ENCODE assay signal across 9 mouse cellular contexts in genomic region chr8:126692263-126692662, GRCm38 (mm10).
DNase-seq lines count a peak whose midpoint lies in the region; ATAC-seq and TF ChIP-seq lines count a peak whose summit lies in the region.
"Had no signal": no experiment of that assay in that cellular context is flagged by ENCODE, and none has a peak within 500 bp of the region (broad histone marks: within the 10 kb centered on the region; RNA-seq: fewer than 3 reads in every experiment).

No protein-coding gene starts in this region.

- no peak for TF ChIP-seq EP300 in heart, postnatal 0 days (IDR thresholded peaks at IDR 0.05; ENCODE audit: low read depth)

- 59% methylated on average over 3 of the region's 3 CpGs for WGBS in heart, embryonic 10.5 days
- WGBS in heart, postnatal 0 days = 25% methylated on average over 3 of the region's 3 CpGs
- 27% methylated on average over 3 of the region's 3 CpGs for WGBS in lung, embryonic 16.5 days
- 85% methylated on average over 3 of the region's 3 CpGs for WGBS in midbrain, embryonic 10.5 days
- 61% methylated on average over 3 of the region's 3 CpGs for WGBS in liver, embryonic 11.5 days

- H3K4me3 ChIP-seq in heart, embryonic 10.5 days = no peak overlapping the region
- H3K4me3 ChIP-seq in heart, postnatal 0 days (ENCODE audit: low read depth, low read length) = no peak overlapping the region
- H3K4me3 ChIP-seq in lung, embryonic 16.5 days (ENCODE audit: low read length) = no peak overlapping the region
- no peak overlapping the region for H3K4me3 ChIP-seq in midbrain, embryonic 10.5 days
- no peak overlapping the region for H3K4me3 ChIP-seq in liver, embryonic 11.5 days (ENCODE audit: low read depth, low read length)

- no peak overlapping the region for H3K4me2 ChIP-seq in heart, postnatal 0 days (ENCODE audit: low read depth, low read length)
- H3K4me2 ChIP-seq in lung, embryonic 16.5 days (ENCODE audit: low read depth, low read length) = no peak overlapping the region
- no peak overlapping the region for H3K4me2 ChIP-seq in liver, embryonic 11.5 days

- peak; percentile 89 to 90 for DNase-seq in heart, adult 18-20 months
- no peak for DNase-seq in heart, embryonic 10.5 days (ENCODE audit: low spot score)
- DNase-seq in adrenal gland, postnatal 10 days = peak; percentile 78
- peak; percentile 60 for DNase-seq in heart, postnatal 0 days (ENCODE audit: low spot score)
- no peak for DNase-seq in midbrain, embryonic 10.5 days (ENCODE audit: low spot score)
- no peak for DNase-seq in frontal cortex, postnatal 14 days (ENCODE audit: low spot score in 2 of 2)
- DNase-seq in liver, embryonic 11.5 days (ENCODE audit: low spot score) = no peak

- H3K4me1 ChIP-seq in heart, embryonic 10.5 days = peaks cover 11% of the 10 kb centered on the region; the same call in 1 of the 2 replicates
- H3K4me1 ChIP-seq in heart, postnatal 0 days (ENCODE audit: control insufficient read depth, insufficient read depth) = peaks cover 14% of the 10 kb centered on the region; the same call in 1 of the 2 replicates
- peaks cover 24% of the 10 kb centered on the region for H3K4me1 ChIP-seq in lung, embryonic 16.5 days (replicated peaks; ENCODE audit: control insufficient read depth, insufficient read depth, low read length)
- H3K4me1 ChIP-seq in midbrain, embryonic 10.5 days = peaks cover 6% of the 10 kb centered on the region
- H3K4me1 ChIP-seq in liver, embryonic 11.5 days (replicated peaks; ENCODE audit: control insufficient read depth, insufficient read depth, low read length) = no peaks in the 10 kb centered on the region; the same call in 1 of the 2 replicates

- H3K36me3 ChIP-seq in heart, embryonic 10.5 days = no peaks in the 10 kb centered on the region
- no peaks in the 10 kb centered on the region for H3K36me3 ChIP-seq in heart, postnatal 0 days (replicated peaks; ENCODE audit: control insufficient read depth, insufficient read depth, low read length)
- no peaks in the 10 kb centered on the region for H3K36me3 ChIP-seq in lung, embryonic 16.5 days (ENCODE audit: control insufficient read depth, insufficient read depth, low read length)
- H3K36me3 ChIP-seq in midbrain, embryonic 10.5 days = no peaks in the 10 kb centered on the region
- no peaks in the 10 kb centered on the region for H3K36me3 ChIP-seq in liver, embryonic 11.5 days (ENCODE audit: control insufficient read depth, insufficient read depth, low read length)

- TF ChIP-seq CTCF in heart, postnatal 0 days (IDR thresholded peaks at IDR 0.05; ENCODE audit: low read depth) = no peak

- H3K27me3 ChIP-seq in heart, embryonic 10.5 days (ENCODE audit: insufficient read depth, poor library complexity, severe bottlenecking) = no peaks in the 10 kb centered on the region
- H3K27me3 ChIP-seq in heart, postnatal 0 days (ENCODE audit: control insufficient read depth, insufficient read depth, low read length) = no peaks in the 10 kb centered on the region
- H3K27me3 ChIP-seq in lung, embryonic 16.5 days (ENCODE audit: control insufficient read depth, insufficient read depth, low read depth, low read length) = no peaks in the 10 kb centered on the region
- H3K27me3 ChIP-seq in midbrain, embryonic 10.5 days (ENCODE audit: low read depth, poor library complexity, severe bottlenecking) = no peaks in the 10 kb centered on the region
- no peaks in the 10 kb centered on the region for H3K27me3 ChIP-seq in liver, embryonic 11.5 days (replicated peaks; ENCODE audit: control insufficient read depth, insufficient read depth, low read length)

- no peaks in the 10 kb centered on the region for H3K9me3 ChIP-seq in heart, embryonic 10.5 days
- H3K9me3 ChIP-seq in heart, postnatal 0 days (replicated peaks; ENCODE audit: control insufficient read depth, low read length) = no peaks in the 10 kb centered on the region
- H3K9me3 ChIP-seq in lung, embryonic 16.5 days (ENCODE audit: control insufficient read depth, low read length) = no peaks in the 10 kb centered on the region
- H3K9me3 ChIP-seq in midbrain, embryonic 10.5 days (replicated peaks) = no peaks in the 10 kb centered on the region
- no peaks in the 10 kb centered on the region for H3K9me3 ChIP-seq in liver, embryonic 11.5 days (ENCODE audit: control insufficient read depth, low read length)

- ATAC-seq in heart, postnatal 0 days (ENCODE audit: insufficient read depth, low read depth) = no peak
- ATAC-seq in lung, embryonic 16.5 days (ENCODE audit: low read depth) = peak; percentile 49
- no peak for ATAC-seq in liver, embryonic 11.5 days (replicated peaks; ENCODE audit: low FRiP score)
- ATAC-seq: midbrain, embryonic 16.5 days had no signal

- no peak overlapping the region for H3K9ac ChIP-seq in heart, postnatal 0 days (replicated peaks; ENCODE audit: low read depth, low read length)
- H3K9ac ChIP-seq in lung, embryonic 16.5 days (ENCODE audit: low read length) = no peak overlapping the region
- H3K9ac ChIP-seq in liver, embryonic 11.5 days (ENCODE audit: low read depth, low read length) = no peak overlapping the region

- H3K27ac ChIP-seq in heart, embryonic 10.5 days = no peak overlapping the region
- H3K27ac ChIP-seq in heart, postnatal 0 days (ENCODE audit: low read depth) = peak overlapping the region; percentile 52
- H3K27ac ChIP-seq in lung, embryonic 16.5 days (ENCODE audit: low read length) = peak overlapping the region; percentile 78
- no peak overlapping the region for H3K27ac ChIP-seq in midbrain, embryonic 10.5 days (replicated peaks)
- no peak overlapping the region for H3K27ac ChIP-seq in liver, embryonic 11.5 days (ENCODE audit: low read depth, low read length)

Comparison
In these comparisons a context has a peak if more than half of its experiments do, and no peak if none do; other contexts are left out.
1. DNase-seq: peak in heart, adult 18-20 months (2 of 2), adrenal gland, postnatal 10 days (single experiment) and heart, postnatal 0 days (single experiment); none in heart, embryonic 10.5 days (single experiment), midbrain, embryonic 10.5 days (single experiment), frontal cortex, postnatal 14 days (0 of 2) and liver, embryonic 11.5 days (single experiment).
2. H3K27ac ChIP-seq: peak in heart, postnatal 0 days (single experiment) and lung, embryonic 16.5 days (single experiment); none in heart, embryonic 10.5 days (single experiment), midbrain, embryonic 10.5 days (single experiment) and liver, embryonic 11.5 days (single experiment).